Mouse (Mus musculus): ENCODE results near the gene Cd81.
A peak's percentile ranks its signal among the peaks of the same experiment; 100 is the strongest.

DNA sequence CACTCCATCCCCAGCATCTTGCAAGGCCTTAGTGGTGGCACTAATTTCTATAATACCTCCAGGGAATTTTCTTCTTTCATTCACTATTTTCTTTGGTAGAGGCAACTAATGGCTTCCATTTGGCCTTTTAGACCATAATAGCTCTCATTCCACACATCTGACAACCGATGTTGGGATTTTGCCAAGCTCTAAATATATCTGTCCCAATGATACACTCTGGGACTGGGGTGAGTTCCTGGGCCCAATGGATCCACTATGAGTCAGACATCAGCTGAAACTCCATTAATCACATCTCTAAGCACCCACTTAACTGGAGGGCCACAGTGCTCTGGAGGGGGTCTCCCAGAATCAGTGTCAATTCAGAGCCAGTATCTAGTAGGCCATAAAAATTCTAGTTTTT, 20.7 kb upstream of the Cd81 start:
- TF ChIP-seq CTCF (IDR thresholded peaks at IDR 0.05; ENCODE audit: low read depth) = no peak
- 0 out of 2 replicates have a peak, but pooled peaks have one; percentile 50 for TF ChIP-seq EP300 (IDR thresholded peaks at IDR 0.05; ENCODE audit: low read depth)

Data from heart, postnatal 0 days (tissue).